Mouse (Mus musculus): ENCODE results near the gene Hoxb2. TPM values are rescaled to one million over a fixed set of nuclear protein-coding genes. Genes with fewer than 3 reads are reported as not detected.
A peak's percentile ranks its signal among the peaks of the same experiment; 100 is the strongest.

Gene Hoxb2
- total and polyA plus RNA-seq, 2 experiments from 2014 or later: 11.6 to 35.4 TPM

DNA sequence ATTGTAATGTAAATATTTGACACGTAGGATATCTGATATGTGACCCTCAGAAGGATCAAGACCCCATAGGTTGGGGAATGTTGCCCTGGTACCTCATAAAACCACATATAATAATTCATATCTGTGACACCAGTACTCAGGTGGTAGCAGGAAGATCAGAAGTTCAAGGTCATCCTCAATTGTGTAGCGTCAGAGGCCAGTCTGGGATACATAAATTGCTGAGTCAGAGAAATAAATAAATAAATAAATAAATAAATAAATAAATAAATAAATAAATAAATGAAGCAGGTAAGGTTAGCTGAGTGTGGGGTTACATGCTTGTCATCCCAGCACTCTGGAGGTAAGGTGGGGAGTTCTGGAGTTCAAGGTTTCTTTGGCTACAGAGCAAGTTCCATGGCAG lies 37.3 kb downstream of the Hoxb2 start:
- Histone ChIP-seq H3K9me3 (ENCODE audit: low read length) (no peaks in the 10 kb centered on the region), H3K9ac (replicated peaks; ENCODE audit: low read length) (no peak overlapping the region), H3K36me3 (ENCODE audit: insufficient read depth, low read length) (no peaks in the 10 kb centered on the region), H3K4me2 (ENCODE audit: low read depth, low read length) (no peak overlapping the region), H3K27ac (no peak overlapping the region), H3K4me3 (ENCODE audit: low read length) (no peak overlapping the region), H3K27me3 (ENCODE audit: insufficient read depth, low read length) (no peaks in the 10 kb centered on the region), H3K4me1 (ENCODE audit: insufficient read depth, low read length) (no peaks in the 10 kb centered on the region)
- 89% methylated on average over 2 of the region's 2 CpGs for WGBS
- TF ChIP-seq CTCF (IDR thresholded peaks at IDR 0.05; ENCODE audit: low read depth): no peak
- ATAC-seq (no peak), DNase-seq (ENCODE audit: low spot score) (no peak)

DNA sequence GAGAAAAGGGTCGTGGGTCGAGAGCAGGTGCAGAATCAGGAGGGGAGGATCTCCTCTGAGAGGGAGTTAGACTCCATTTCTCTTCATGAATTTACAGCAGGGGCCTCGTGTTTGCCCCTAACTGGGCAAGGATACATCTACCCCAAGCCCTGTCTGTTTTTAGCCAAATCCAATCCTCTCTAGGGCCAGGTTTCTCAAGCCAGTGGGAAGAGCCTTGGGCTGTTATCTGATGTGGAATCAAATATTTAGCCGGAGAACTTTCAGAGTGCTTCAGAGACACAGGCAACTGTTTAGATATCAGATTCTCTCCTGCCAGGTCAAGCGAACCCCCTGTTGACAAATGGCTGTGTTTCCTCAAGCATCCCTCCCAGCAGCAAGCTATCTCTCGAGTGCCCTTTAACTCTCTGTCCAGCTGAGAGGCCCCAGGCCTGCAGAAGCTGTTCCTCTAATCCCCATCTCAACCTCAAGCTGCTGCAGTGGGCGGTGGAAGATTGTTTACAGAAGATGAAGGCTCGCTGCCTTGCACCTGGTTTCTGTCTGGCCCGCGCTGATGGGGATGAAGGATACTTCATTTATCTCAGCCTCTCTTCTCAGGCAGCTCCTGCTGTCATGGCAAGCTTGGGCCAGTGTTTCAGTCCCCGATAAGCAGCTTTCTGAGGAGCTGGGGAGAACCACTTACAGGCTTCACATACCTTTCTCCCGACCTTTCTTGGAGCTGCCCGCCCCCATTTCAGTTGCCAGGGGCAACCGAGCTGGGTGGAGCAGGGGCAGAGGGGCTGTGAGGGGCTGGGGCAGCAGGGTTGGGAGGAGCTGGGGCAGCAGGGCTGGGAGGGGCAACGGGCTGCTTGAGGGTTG lies 46.7 kb downstream of the Hoxb2 start:
- WGBS: 19% methylated on average over 15 of the region's 15 CpGs
- no peak for TF ChIP-seq CTCF (IDR thresholded peaks at IDR 0.05; ENCODE audit: low read depth)
- Histone ChIP-seq H3K9me3 (ENCODE audit: low read length) (no peaks in the 10 kb centered on the region), H3K4me3 (ENCODE audit: low read length) (no peak overlapping the region), H3K27me3 (ENCODE audit: insufficient read depth, low read length) (no peaks in the 10 kb centered on the region), H3K4me1 (ENCODE audit: insufficient read depth, low read length) (peaks cover 4% of the 10 kb centered on the region; the same call in 1 of the 2 replicates), H3K36me3 (ENCODE audit: insufficient read depth, low read length) (no peaks in the 10 kb centered on the region), H3K27ac (0 out of 2 replicates have a peak overlapping the region, but pooled peaks have one; percentile 28), H3K9ac (replicated peaks; ENCODE audit: low read length) (no peak overlapping the region; the same call in 1 of the 2 replicates), H3K4me2 (ENCODE audit: low read depth, low read length) (no peak overlapping the region)
- ATAC-seq (no peak), DNase-seq (ENCODE audit: low spot score) (no peak)

DNA sequence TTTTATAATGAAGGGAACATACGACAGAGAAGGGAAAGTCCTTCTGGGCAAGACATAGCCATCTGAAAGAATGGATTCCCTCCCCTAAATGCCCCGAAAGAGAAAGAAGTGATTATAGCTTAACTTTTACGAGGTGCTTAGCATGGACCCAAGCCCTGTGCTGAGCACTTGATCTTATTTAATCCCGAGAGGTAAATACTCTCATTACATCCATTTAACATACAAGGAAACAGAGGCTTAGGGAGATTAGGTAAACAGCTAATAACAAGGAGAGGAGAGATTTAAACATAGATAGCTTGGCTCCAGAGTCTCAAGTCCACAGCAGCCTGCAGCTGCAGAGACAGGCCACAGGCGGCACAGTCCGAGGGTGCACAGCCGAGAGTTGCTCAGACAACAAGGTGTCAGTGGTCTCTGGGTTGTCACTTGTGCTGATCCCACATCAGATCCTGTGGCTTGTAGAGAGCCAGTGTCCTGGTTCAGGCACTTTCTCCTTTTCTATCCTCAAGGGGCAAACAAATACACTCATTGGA lies 47.5 kb downstream of the Hoxb2 start:
- H3K9me3 ChIP-seq (ENCODE audit: low read length): no peaks in the 10 kb centered on the region
- H3K36me3 ChIP-seq (ENCODE audit: insufficient read depth, low read length): no peaks in the 10 kb centered on the region
- H3K27me3 ChIP-seq (ENCODE audit: insufficient read depth, low read length): no peaks in the 10 kb centered on the region
- no peak overlapping the region for H3K4me3 ChIP-seq (ENCODE audit: low read length)
- H3K9ac ChIP-seq (replicated peaks; ENCODE audit: low read length): no peak overlapping the region
- H3K4me1 ChIP-seq (ENCODE audit: insufficient read depth, low read length): peaks cover 4% of the 10 kb centered on the region; the same call in 1 of the 2 replicates
- H3K4me2 ChIP-seq (ENCODE audit: low read depth, low read length): no peak overlapping the region
- peak; percentile 24; the same call in 1 of the 2 replicates for TF ChIP-seq CTCF (IDR thresholded peaks at IDR 0.05; ENCODE audit: low read depth)
- ATAC-seq (no peak), DNase-seq (ENCODE audit: low spot score) (no peak)
- H3K27ac ChIP-seq: no peak overlapping the region
- WGBS: 55% methylated on average over 7 of the region's 7 CpGs

DNA sequence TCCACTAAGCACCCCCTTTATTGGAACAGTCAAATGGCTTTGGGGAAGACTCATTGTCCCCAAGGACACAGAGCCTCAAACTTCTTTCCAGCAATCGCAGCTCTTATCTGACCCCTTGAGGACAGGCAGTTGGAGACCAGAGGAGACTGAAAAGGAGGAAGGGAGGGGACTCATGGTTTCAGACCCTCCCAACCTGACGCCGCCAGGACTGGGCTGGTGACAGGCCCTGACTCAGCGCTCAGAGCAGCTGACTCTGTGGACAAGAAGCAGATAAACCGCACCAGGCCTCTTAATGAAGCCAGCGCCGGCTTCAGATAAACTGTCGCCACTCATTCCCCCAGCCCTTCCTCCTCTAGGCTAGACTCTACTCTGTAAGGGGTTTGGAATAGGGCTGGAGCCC lies 49.6 kb downstream of the Hoxb2 start:
- Histone ChIP-seq H3K4me1 (ENCODE audit: insufficient read depth, low read length) (peaks cover 4% of the 10 kb centered on the region; the same call in 1 of the 2 replicates), H3K4me2 (ENCODE audit: low read depth, low read length) (no peak overlapping the region), H3K9me3 (ENCODE audit: low read length) (no peaks in the 10 kb centered on the region), H3K36me3 (ENCODE audit: insufficient read depth, low read length) (no peaks in the 10 kb centered on the region), H3K9ac (replicated peaks; ENCODE audit: low read length) (no peak overlapping the region), H3K4me3 (ENCODE audit: low read length) (no peak overlapping the region), H3K27ac (no peak overlapping the region), H3K27me3 (ENCODE audit: insufficient read depth, low read length) (no peaks in the 10 kb centered on the region)
- WGBS: 37% methylated on average over 8 of the region's 8 CpGs
- ATAC-seq: no peak
- no peak for DNase-seq (ENCODE audit: low spot score)
- TF ChIP-seq CTCF (IDR thresholded peaks at IDR 0.05; ENCODE audit: low read depth): no peak

MicroRNAs within 50 kb of the gene (microRNA counts, 519-probe panel; counts per million panel counts)
- 4,970 counts per million, percentile 84 among the panel's probes with 10 or more counts for microRNA mmu-miR-10a

Small RNAs within 50 kb of the gene (microRNA-seq; reads per million reads assigned to microRNA genes)
- 25,370 to 27,060 reads per million in 2 experiments for gene Mir10a

Other genes starting within 250 kb of the Hoxb2 start
- not detected in 2 replicates for gene Calcoco2, start 238.6 kb upstream of the Hoxb2 start, total RNA-seq (2014; rRNA removed)
- 0.19 TPM in 2 replicates for gene Calcoco2, start 238.6 kb upstream of the Hoxb2 start, polyA plus RNA-seq (2015; fragmentation: Nextera tagmentation; extraction: Ambion mirVana)
- 0.43 and 0.52 TPM in 2 replicates for gene Ttll6, start 216.7 kb upstream of the Hoxb2 start, total RNA-seq (2014; rRNA removed)
- 0.23 and 0.43 TPM in 2 replicates for gene Ttll6, start 216.7 kb upstream of the Hoxb2 start, polyA plus RNA-seq (2015; fragmentation: Nextera tagmentation; extraction: Ambion mirVana)
- gene Hoxb13, start 156.2 kb upstream of the Hoxb2 start, total RNA-seq (2014; rRNA removed): not detected in 2 replicates
- gene Hoxb13, start 156.2 kb upstream of the Hoxb2 start, polyA plus RNA-seq (2015; fragmentation: Nextera tagmentation; extraction: Ambion mirVana): not detected in 2 replicates
- 0.40 TPM in 1 of 2 replicates, not detected in the other for gene Hoxb9, start 79.1 kb upstream of the Hoxb2 start, total RNA-seq (2014; rRNA removed)
- gene Hoxb9, start 79.1 kb upstream of the Hoxb2 start, polyA plus RNA-seq (2015; fragmentation: Nextera tagmentation; extraction: Ambion mirVana): 0.13 TPM in 1 of 2 replicates, not detected in the other
- 28.0 and 66.5 TPM in 2 replicates for gene Hoxb8, start 68.6 kb upstream of the Hoxb2 start, total RNA-seq (2014; rRNA removed)
- 4.6 and 6.2 TPM in 2 replicates for gene Hoxb8, start 68.6 kb upstream of the Hoxb2 start, polyA plus RNA-seq (2015; fragmentation: Nextera tagmentation; extraction: Ambion mirVana)
- gene Hoxb7, start 63.9 kb upstream of the Hoxb2 start, total RNA-seq (2014; rRNA removed): 11.0 and 21.7 TPM in 2 replicates
- gene Hoxb7, start 63.9 kb upstream of the Hoxb2 start, polyA plus RNA-seq (2015; fragmentation: Nextera tagmentation; extraction: Ambion mirVana): 10.1 and 16.8 TPM in 2 replicates
- gene Hoxb6, start 58.0 kb upstream of the Hoxb2 start, total RNA-seq (2014; rRNA removed): 23.2 and 30.2 TPM in 2 replicates
- gene Hoxb6, start 58.0 kb upstream of the Hoxb2 start, polyA plus RNA-seq (2015; fragmentation: Nextera tagmentation; extraction: Ambion mirVana): 29.0 and 36.3 TPM in 2 replicates
- 16.5 and 24.3 TPM in 2 replicates for gene Hoxb5, start 47.2 kb upstream of the Hoxb2 start, total RNA-seq (2014; rRNA removed)
- 109 and 113 TPM in 2 replicates for gene Hoxb5, start 47.2 kb upstream of the Hoxb2 start, polyA plus RNA-seq (2015; fragmentation: Nextera tagmentation; extraction: Ambion mirVana)
- 4.2 and 8.6 TPM in 2 replicates for gene Hoxb4, start 32.3 kb upstream of the Hoxb2 start, total RNA-seq (2014; rRNA removed)
- 2.4 and 3.3 TPM in 2 replicates for gene Hoxb4, start 32.3 kb upstream of the Hoxb2 start, polyA plus RNA-seq (2015; fragmentation: Nextera tagmentation; extraction: Ambion mirVana)
- gene Hoxb3, start 27.2 kb upstream of the Hoxb2 start, total RNA-seq (2014; rRNA removed): 42.1 and 42.2 TPM in 2 replicates
- gene Hoxb3, start 27.2 kb upstream of the Hoxb2 start, polyA plus RNA-seq (2015; fragmentation: Nextera tagmentation; extraction: Ambion mirVana): 6.6 and 8.1 TPM in 2 replicates
- gene Hoxb1, start 15.2 kb downstream of the Hoxb2 start, total RNA-seq (2014; rRNA removed): 0.21 TPM in 1 of 2 replicates, not detected in the other
- gene Hoxb1, start 15.2 kb downstream of the Hoxb2 start, polyA plus RNA-seq (2015; fragmentation: Nextera tagmentation; extraction: Ambion mirVana): 0.08 and 0.24 TPM in 2 replicates
- 0.83 and 2.5 TPM in 2 replicates for gene Skap1, start 114.1 kb downstream of the Hoxb2 start, total RNA-seq (2014; rRNA removed)
- 5.7 and 7.4 TPM in 2 replicates for gene Skap1, start 114.1 kb downstream of the Hoxb2 start, polyA plus RNA-seq (2015; fragmentation: Nextera tagmentation; extraction: Ambion mirVana)